Mouse (Mus musculus) forebrain, postnatal 0 days (tissue): ENCODE results near the gene Akap2. TPM values are rescaled to one million over a fixed set of nuclear protein-coding genes. Genes with fewer than 3 reads are reported as not detected.
A peak's percentile ranks its signal among the peaks of the same experiment; 100 is the strongest.

Experiments
- ATAC-seq: fragments of 200-750 bp; cut with Nextera tagmentation; 2 replicates; pipeline ENCODE4 v1.8.0; 2017; ENCODE audit warnings: mild to moderate bottlenecking, moderate library complexity
- DNase-seq: peaks from one replicate; pipeline ENCODE4 v3.0.0-alpha.2; 2015
- H3K27ac ChIP-seq: fragments of 300-500 bp; sonication (generic); 2 replicates; pipeline ENCODE4 v1.5.1; 2014; ENCODE audit warnings: low read depth, mild to moderate bottlenecking, antibody characterized with exemption, low read length, moderate library complexity, mixed read lengths
- H3K27me3 ChIP-seq: fragments of 300-500 bp; sonication (generic); 2 replicates; pipeline ENCODE4 v1.6.1; 2014; ENCODE audit warnings: mild to moderate bottlenecking, low read length, mixed read lengths; ENCODE audit not compliant: insufficient read depth
- H3K36me3 ChIP-seq: fragments of 300-500 bp; sonication (generic); 2 replicates; pipeline ENCODE4 v1.6.1; 2014; ENCODE audit warnings: mild to moderate bottlenecking, moderate library complexity; ENCODE audit not compliant: insufficient read depth
- H3K4me1 ChIP-seq: fragments of 300-500 bp; sonication (generic); 2 replicates; pipeline ENCODE4 v1.6.1; 2014; ENCODE audit warnings: antibody characterized with exemption; ENCODE audit not compliant: insufficient read depth
- H3K4me2 ChIP-seq: fragments of 300-500 bp; sonication (generic); 2 replicates; pipeline ENCODE4 v1.6.1; 2014; ENCODE audit warnings: low read depth, mild to moderate bottlenecking, moderate library complexity
- H3K4me3 ChIP-seq: fragments of 300-500 bp; sonication (generic); 2 replicates; pipeline ENCODE4 v1.5.1; 2014; ENCODE audit warnings: low read depth, low read length, mixed read lengths
- H3K9ac ChIP-seq: fragments of 300-500 bp; sonication (generic); 2 replicates; pipeline ENCODE4 v1.6.1; 2014; ENCODE audit warnings: mild to moderate bottlenecking
- H3K9me3 ChIP-seq: fragments of 300-500 bp; sonication (generic); 2 replicates; pipeline ENCODE4 v1.6.1; 2016; ENCODE audit warnings: low read length
- CTCF ChIP-seq: sonication (generic); IDR thresholded peaks from 2 replicates; pipeline ENCODE4 v1.5.1; 2016; ENCODE audit warnings: antibody characterized with exemption, control low read depth, low read depth
- WGBS: fragments of 180-500 bp; shearing (Covaris S2); extraction: QIAGEN DNeasy Blood & Tissue Kit; methylation state at CpG from one replicate; pipeline ENCODE4 v1.1.7; 2014; 5-methylcytosine and 5-hydroxymethylcytosine counted together
- polyA plus RNA-seq: library from polyadenylated mRNA; unstranded; fragments of >200 nt; fragmentation: Nextera tagmentation; extraction: Ambion mirVana; gene quantifications from 2 replicates; pipeline ENCODE4 v1.2.1, GENCODE M21; 2015
- total RNA-seq: library from RNA; depleted of rRNA; stranded (reverse); fragments of >200 nt; gene quantifications from 2 replicates; pipeline ENCODE4 v1.2.3, GENCODE M21; 2014

Gene Akap2
- total and polyA plus RNA-seq, 2 experiments from 2014 or later: 7.0 to 15.0 TPM

DNA sequence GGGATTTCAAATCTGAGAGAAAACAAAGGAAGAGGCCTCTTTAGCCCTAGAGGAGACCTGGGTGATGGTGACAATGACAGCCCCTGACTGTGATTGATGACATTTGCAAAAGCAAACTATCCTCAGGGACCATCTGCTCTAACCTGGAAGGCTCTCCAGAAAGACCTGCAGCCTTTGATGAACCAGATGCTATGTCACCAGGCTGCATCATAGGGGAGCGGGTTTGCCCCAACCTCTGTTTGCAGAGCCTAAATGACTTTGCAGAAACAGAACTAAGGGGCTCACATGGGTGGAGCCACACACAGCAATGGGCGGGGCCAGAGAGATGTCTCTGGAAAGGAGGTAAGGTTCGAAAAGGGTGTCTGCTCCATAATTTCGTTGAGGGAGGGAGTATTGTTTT is 115.6 kb downstream of the Akap2 start:
- Histone ChIP-seq H3K9me3 (no peaks in the 10 kb centered on the region), H3K9ac (no peak overlapping the region), H3K4me1 (peaks cover 8% of the 10 kb centered on the region; the same call in 1 of the 2 replicates), H3K36me3 (no peaks in the 10 kb centered on the region), H3K4me3 (no peak overlapping the region), H3K4me2 (no peak overlapping the region), H3K27ac (no peak overlapping the region), H3K27me3 (no peaks in the 10 kb centered on the region)
- WGBS: 84% methylated on average over 4 of the region's 4 CpGs
- no peak for TF ChIP-seq CTCF
- ATAC-seq (peak; percentile 16; the same call in 1 of the 2 replicates), DNase-seq (no peak)

DNA sequence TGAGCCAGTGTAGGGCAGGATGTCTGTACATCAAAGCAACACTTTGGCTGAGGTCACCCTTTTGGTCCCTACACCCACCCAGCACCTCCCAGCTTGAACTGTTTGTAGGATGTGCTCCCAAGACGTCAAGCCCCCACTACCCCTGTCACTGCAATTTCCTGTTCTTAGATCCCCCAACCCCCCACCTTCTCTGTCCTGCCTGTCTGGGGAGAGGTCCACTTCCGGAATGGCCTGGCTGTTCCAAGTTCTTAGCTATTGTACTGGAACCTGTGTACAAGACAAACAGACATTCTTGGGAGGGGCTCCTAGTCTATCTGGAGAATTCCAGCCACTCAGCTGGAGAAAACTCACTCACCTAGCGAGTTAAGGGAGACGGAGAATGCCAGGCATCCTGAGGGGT is 116.7 kb downstream of the Akap2 start:
- no peaks in the 10 kb centered on the region for H3K36me3 ChIP-seq
- ATAC-seq (no peak; the same call in 1 of the 2 replicates), DNase-seq (no peak)
- H3K27ac ChIP-seq: no peak overlapping the region
- no peaks in the 10 kb centered on the region for H3K9me3 ChIP-seq
- H3K4me3 ChIP-seq: no peak overlapping the region
- WGBS: 76% methylated on average over 4 of the region's 4 CpGs
- peaks cover 8% of the 10 kb centered on the region; the same call in 1 of the 2 replicates for H3K4me1 ChIP-seq
- no peak for TF ChIP-seq CTCF
- H3K4me2 ChIP-seq: no peak overlapping the region
- H3K27me3 ChIP-seq: no peaks in the 10 kb centered on the region
- no peak overlapping the region for H3K9ac ChIP-seq

DNA sequence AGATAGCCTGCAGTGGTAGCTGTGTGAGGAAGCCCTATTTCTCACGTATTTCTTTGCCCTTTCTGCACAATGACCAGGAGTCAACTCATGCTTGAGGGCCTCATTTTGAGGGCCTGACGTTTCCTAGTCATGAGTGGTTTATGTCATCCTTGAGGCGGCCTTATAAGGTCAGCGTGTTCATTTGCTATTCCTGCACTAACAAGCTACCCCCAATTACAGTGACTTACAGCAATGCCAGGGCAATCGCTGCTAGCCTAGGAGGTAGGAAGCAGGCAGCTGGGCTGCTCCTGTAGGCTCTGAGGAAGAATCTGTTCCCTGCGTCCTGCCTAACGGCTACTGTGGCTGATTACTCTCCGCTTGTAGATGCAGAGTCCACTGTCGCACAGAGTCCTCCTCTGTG is 119.6 kb downstream of the Akap2 start:
- Histone ChIP-seq H3K36me3 (no peaks in the 10 kb centered on the region), H3K4me3 (no peak overlapping the region), H3K4me1 (peaks cover 8% of the 10 kb centered on the region; the same call in 1 of the 2 replicates), H3K4me2 (no peak overlapping the region), H3K9me3 (no peaks in the 10 kb centered on the region), H3K9ac (no peak overlapping the region), H3K27ac (no peak overlapping the region), H3K27me3 (no peaks in the 10 kb centered on the region)
- DNase-seq (no peak), ATAC-seq (no peak)
- no peak for TF ChIP-seq CTCF
- 75% methylated on average over 9 of the region's 9 CpGs for WGBS

DNA sequence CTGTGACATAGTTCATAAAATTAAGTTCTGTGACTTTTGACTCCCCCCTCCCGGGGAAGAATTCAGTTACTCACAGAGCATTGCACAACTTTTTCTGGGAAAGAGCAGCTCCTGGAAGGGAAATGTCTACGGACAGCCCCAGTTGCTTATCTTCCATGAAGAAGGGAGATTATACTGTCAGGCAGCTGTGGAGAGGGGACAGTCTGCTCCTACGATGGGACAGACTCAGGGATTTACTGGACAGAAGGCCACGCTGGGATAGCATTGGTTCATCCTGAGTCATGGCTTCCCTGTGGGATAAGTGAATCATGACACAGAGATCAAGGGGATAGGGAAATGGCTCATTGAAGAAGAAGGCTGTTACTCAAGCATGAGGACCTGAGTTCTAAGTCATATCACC is 121.9 kb downstream of the Akap2 start:
- no peaks in the 10 kb centered on the region for H3K4me1 ChIP-seq
- no peak for DNase-seq
- no peak overlapping the region for H3K4me2 ChIP-seq
- no peaks in the 10 kb centered on the region for H3K9me3 ChIP-seq
- H3K9ac ChIP-seq: no peak overlapping the region
- no peaks in the 10 kb centered on the region for H3K27me3 ChIP-seq
- TF ChIP-seq CTCF: no peak
- H3K36me3 ChIP-seq: no peaks in the 10 kb centered on the region
- no peak overlapping the region for H3K4me3 ChIP-seq
- 83% methylated on average over 4 of the region's 4 CpGs for WGBS
- H3K27ac ChIP-seq: no peak overlapping the region
- no peak for ATAC-seq

DNA sequence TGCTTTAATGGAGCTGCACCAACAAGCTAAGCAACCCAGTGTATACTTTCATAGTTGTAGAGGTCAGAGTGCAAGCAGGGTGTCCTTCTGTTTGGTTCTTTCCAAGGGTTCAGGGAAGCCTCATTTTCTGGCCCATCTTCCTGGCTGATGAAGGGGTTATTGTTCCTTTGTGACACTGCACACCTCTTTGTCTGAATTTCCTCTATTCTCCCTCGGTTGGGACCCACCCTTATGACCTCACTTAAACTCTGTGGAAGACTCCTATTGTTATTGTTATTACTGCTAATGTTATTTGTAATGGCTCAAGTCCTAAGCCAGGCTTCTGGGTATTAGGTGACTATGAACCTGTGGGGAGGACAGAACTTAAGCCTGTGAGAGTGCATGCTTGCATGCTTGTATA is 124.5 kb downstream of the Akap2 start:
- DNase-seq (no peak), ATAC-seq (no peak)
- no peak overlapping the region for H3K4me2 ChIP-seq
- 19% methylated on average over 1 of the region's 1 CpGs for WGBS
- no peak overlapping the region for H3K27ac ChIP-seq
- no peak overlapping the region for H3K9ac ChIP-seq
- H3K4me3 ChIP-seq: no peak overlapping the region
- no peaks in the 10 kb centered on the region for H3K9me3 ChIP-seq
- TF ChIP-seq CTCF: no peak
- no peaks in the 10 kb centered on the region for H3K4me1 ChIP-seq
- H3K36me3 ChIP-seq: no peaks in the 10 kb centered on the region
- no peaks in the 10 kb centered on the region for H3K27me3 ChIP-seq

DNA sequence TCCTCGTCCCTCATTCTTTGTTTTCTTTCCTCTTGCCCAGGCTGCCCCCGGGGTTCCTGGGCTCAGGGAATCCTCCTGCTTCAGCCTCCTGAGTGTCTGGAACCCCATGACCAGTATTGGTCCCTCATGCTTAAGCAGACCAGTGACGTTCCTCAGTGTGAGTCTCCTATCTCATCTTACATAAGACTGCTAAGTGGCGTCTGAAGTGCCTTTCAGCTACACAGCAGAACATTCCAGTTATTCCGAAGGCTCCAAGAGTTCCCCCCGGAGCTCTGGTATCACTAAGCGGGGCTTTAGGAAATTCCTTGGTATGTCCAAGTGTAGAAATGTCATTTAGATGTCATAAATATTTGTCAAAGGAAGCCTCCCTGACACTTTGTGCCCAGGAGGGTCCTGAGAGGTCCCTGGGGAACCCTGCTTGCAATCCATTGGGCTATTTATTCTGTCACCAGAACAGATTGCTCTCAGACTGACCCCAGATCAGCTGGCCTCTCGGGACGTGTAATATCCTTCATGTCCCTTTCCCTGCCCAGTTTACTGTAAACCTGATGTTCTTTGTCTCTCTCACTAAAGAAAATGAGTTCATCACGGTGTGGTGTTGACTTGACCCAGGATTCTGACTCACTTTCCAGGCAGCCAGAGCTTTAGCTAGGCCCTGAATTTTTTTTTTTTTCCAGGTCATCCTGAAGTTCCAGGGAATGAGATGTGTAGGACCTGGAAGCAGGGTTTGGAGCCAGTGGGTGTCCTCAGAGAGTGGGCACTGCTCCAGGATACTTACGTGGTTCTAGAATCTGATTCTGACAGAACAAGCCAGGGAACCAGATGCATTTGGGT is 125.2 kb downstream of the Akap2 start:
- no peaks in the 10 kb centered on the region for H3K4me1 ChIP-seq
- H3K36me3 ChIP-seq: no peaks in the 10 kb centered on the region
- WGBS: 84% methylated on average over 11 of the region's 11 CpGs
- H3K4me2 ChIP-seq: no peak overlapping the region
- no peak for TF ChIP-seq CTCF
- H3K27me3 ChIP-seq: no peaks in the 10 kb centered on the region
- no peak overlapping the region for H3K27ac ChIP-seq
- DNase-seq: no peak
- H3K9me3 ChIP-seq: no peaks in the 10 kb centered on the region
- no peak overlapping the region for H3K9ac ChIP-seq
- H3K4me3 ChIP-seq: no peak overlapping the region
- ATAC-seq: no peak

DNA sequence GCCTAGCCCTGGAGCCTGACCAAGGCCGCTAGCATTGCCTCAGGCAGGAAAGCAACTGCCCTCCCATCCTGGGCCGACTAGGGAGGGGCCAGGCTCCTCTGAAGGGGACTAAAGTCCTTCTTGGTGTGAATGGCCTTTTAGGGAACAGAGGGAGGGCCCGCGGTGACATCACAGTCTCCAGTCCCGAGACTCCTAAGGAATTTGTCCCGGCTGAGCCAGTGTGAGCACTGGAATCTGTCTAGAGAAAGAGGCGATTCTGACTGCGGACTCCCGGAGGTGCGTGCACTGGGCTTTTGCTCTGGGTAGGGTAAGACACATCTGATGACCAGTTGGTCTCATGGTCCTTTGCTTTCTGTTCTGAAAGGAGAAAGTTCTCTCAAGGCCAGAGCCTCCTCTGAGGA is 127.6 kb downstream of the Akap2 start:
- no peak for TF ChIP-seq CTCF
- 0 out of 2 replicates have a peak overlapping the region, but pooled peaks have one; percentile 54 for H3K27ac ChIP-seq
- H3K4me1 ChIP-seq: no peaks in the 10 kb centered on the region
- no peaks in the 10 kb centered on the region for H3K27me3 ChIP-seq
- H3K9ac ChIP-seq: no peak overlapping the region
- DNase-seq (no peak), ATAC-seq (peak; percentile 69)
- H3K36me3 ChIP-seq: no peaks in the 10 kb centered on the region
- H3K9me3 ChIP-seq: no peaks in the 10 kb centered on the region
- peak overlapping the region; percentile 16 for H3K4me3 ChIP-seq
- WGBS: 10% methylated on average over 10 of the region's 10 CpGs
- H3K4me2 ChIP-seq: peak overlapping the region; percentile 27
